ENCODE assay signal across 8 mouse cellular contexts in the genomic region with DNA sequence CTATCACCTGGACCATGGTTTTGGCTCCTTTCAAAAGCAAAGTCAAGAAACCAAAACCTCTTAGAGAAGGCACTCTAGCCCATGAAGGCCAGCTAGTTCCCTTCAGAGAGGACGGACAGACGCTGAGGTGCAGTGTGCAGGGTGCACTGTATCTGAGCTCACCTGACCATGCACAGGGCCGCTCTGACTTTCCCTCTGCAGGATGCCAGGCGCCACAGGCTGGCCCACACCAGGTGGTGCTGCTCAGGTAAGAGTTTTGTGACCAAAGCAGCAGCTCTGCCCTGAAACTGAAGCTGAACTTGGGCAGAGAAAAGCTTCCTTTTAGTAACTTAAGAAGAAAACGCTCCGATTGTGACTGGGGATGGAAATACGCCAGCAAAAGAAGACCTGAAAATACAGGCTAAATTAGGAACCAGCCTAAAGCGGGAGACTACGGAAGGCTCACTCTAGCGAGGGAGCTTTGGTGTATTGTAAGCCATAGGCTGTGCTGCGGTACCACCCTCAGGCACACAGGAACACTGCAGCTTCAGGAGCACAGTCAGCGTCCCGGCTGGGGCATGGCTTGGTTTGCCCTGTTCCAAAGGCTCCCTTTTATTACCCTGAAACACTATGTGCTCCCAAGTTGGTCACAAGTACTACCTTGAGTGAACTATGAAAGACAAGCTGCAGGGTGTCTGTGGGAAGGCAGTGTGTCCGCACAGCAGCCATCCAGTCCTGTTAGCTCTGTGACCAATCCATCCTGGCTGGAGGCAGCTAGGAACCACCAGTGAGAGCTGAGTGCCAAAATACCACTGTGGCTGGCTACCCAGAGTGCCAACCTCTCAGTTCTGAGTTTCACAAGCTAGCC. TPM values are rescaled to one million over a fixed set of nuclear protein-coding genes. Genes with fewer than 3 reads are reported as not detected.
A peak's percentile ranks its signal among the peaks of the same experiment; 100 is the strongest.
DNase-seq lines count a peak whose midpoint lies in the region; ATAC-seq lines count a peak whose summit lies in the region.

No protein-coding gene starts in this region.

- no peaks in the 10 kb centered on the region for H3K9me3 ChIP-seq in limb, embryonic 11.5 days (ENCODE audit: control insufficient read depth, low read length)
- H3K9me3 ChIP-seq in midbrain, embryonic 12.5 days, result no peaks in the 10 kb centered on the region

- H3K4me1 ChIP-seq in limb, embryonic 11.5 days (ENCODE audit: control insufficient read depth, insufficient read depth, low read length), result no peaks in the 10 kb centered on the region
- H3K4me1 ChIP-seq in midbrain, embryonic 12.5 days, result no peaks in the 10 kb centered on the region

- no peaks in the 10 kb centered on the region for H3K36me3 ChIP-seq in limb, embryonic 11.5 days (ENCODE audit: control insufficient read depth, insufficient read depth, low read length)
- H3K36me3 ChIP-seq in midbrain, embryonic 12.5 days, result no peaks in the 10 kb centered on the region
- no peaks in the 10 kb centered on the region for H3K36me3 ChIP-seq in splenic B cell, adult 2 months (ENCODE audit: control insufficient read depth, insufficient read depth, low read length, poor library complexity, severe bottlenecking)

- peak overlapping the region; percentile 7; the same call in 1 of the 2 replicates for H3K4me2 ChIP-seq in limb, embryonic 11.5 days (ENCODE audit: low read depth, severe bottlenecking)
- H3K4me2 ChIP-seq in midbrain, embryonic 12.5 days (replicated peaks), result no peak overlapping the region

- H3K27me3 ChIP-seq in limb, embryonic 11.5 days (ENCODE audit: control insufficient read depth, insufficient read depth, low read length), result no peaks in the 10 kb centered on the region
- no peaks in the 10 kb centered on the region for H3K27me3 ChIP-seq in midbrain, embryonic 12.5 days
- H3K27me3 ChIP-seq in splenic B cell, adult 2 months (ENCODE audit: control insufficient read depth, insufficient read depth, low read length, poor library complexity, severe bottlenecking), result no peaks in the 10 kb centered on the region

- DNase-seq in layer of hippocampus, adult 11-12 months (ENCODE audit: low spot score), result peak; percentile 73
- no peak for DNase-seq in layer of hippocampus, adult 9-10 months (ENCODE audit: low spot score)
- peak; percentile 58 to 70 for DNase-seq in cerebellum, postnatal 25 days
- DNase-seq in frontal cortex, postnatal 36 days (ENCODE audit: low spot score in 2 of 2), result peak; percentile 55 to 72
- peak; percentile 46 for DNase-seq in kidney, adult 18-20 months
- DNase-seq in limb, embryonic 11.5 days (ENCODE audit: low spot score), result peak; percentile 62
- DNase-seq in splenic B cell, adult 2 months (ENCODE audit: low read depth, low spot score), result peak; percentile 39

- peak; percentile 89 for ATAC-seq in limb, embryonic 11.5 days (ENCODE audit: insufficient number of reproducible peaks, low FRiP score, low TSS enrichment, low read depth)
- peak; percentile 82 for ATAC-seq in midbrain, embryonic 12.5 days (ENCODE audit: low FRiP score, low read depth)

- no peak overlapping the region for H3K4me3 ChIP-seq in limb, embryonic 11.5 days (ENCODE audit: low read depth, low read length)
- H3K4me3 ChIP-seq in midbrain, embryonic 12.5 days, result no peak overlapping the region

- H3K27ac ChIP-seq in limb, embryonic 11.5 days (replicated peaks; ENCODE audit: low read depth, low read length), result no peak overlapping the region
- no peak overlapping the region for H3K27ac ChIP-seq in midbrain, embryonic 12.5 days (replicated peaks)

- H3K9ac ChIP-seq in limb, embryonic 11.5 days (ENCODE audit: low read length), result no peak overlapping the region
- H3K9ac ChIP-seq in midbrain, embryonic 12.5 days (replicated peaks), result no peak overlapping the region

- 26% methylated on average over 14 of the region's 14 CpGs for WGBS in limb, embryonic 11.5 days
- WGBS in midbrain, embryonic 12.5 days, result 23% methylated on average over 14 of the region's 14 CpGs

RNA-seq across cellular contexts. Expression of a gene that starts 54.0 kb away (rescaled TPM):
- polyA plus RNA-seq in limb, embryonic 11.5 days (2014; fragmentation: Nextera tagmentation; extraction: Ambion mirVana), result 18.4 and 19.2 TPM in 2 replicates
- polyA plus RNA-seq in midbrain, embryonic 12.5 days (2016; fragmentation: Nextera tagmentation; extraction: Ambion mirVana), result 31.5 and 35.1 TPM in 2 replicates
